Mouse (Mus musculus) MEL (cell line): Measurements from ENCODE around the gene Wnt10a. TPM values are rescaled to one million over a fixed set of nuclear protein-coding genes. Genes with fewer than 3 reads are reported as not detected.

Source experiments
- DNase-seq: peaks from one replicate; pipeline ENCODE4 v3.0.0; 2011; ENCODE audit warnings: low read depth, low spot score
- H3K27ac ChIP-seq: 2 replicates; pipeline ENCODE4 v1.5.1; 2012; ENCODE audit warnings: low read depth, mild to moderate bottlenecking, control low read depth, low read length, moderate library complexity; ENCODE audit not compliant: control insufficient read depth
- H3K27me3 ChIP-seq, 2 experiments: fragments of 150-350 bp in 1 of 2; sonication (generic) in 1 of 2; 2 replicates each; pipeline ENCODE4 v1.6.1; 2012; ENCODE audit warnings: low read length in 2 of 2, mild to moderate bottlenecking in 2 of 2, improper control_type of control experiment in 1 of 2, moderate library complexity in 1 of 2; ENCODE audit not compliant: insufficient read depth in 2 of 2, control insufficient read depth in 1 of 2
- H3K36me3 ChIP-seq, 2 experiments: 2 replicates each; pipeline ENCODE4 v1.6.1; 2012 to 2014; ENCODE audit warnings: low read length in 2 of 2, improper control_type of control experiment in 1 of 2, inconsistent platforms in 1 of 2, mild to moderate bottlenecking in 1 of 2; ENCODE audit not compliant: insufficient read depth in 2 of 2, control insufficient read depth in 1 of 2
- H3K4me1 ChIP-seq, 2 experiments: fragments of 150-350 bp in 1 of 2; sonication (generic) in 1 of 2; 2 replicates each; pipeline ENCODE4 v1.6.1; 2012; ENCODE audit warnings: low read length in 2 of 2, improper control_type of control experiment in 1 of 2, mild to moderate bottlenecking in 1 of 2; ENCODE audit not compliant: insufficient read depth in 2 of 2, control insufficient read depth in 1 of 2
- H3K4me3 ChIP-seq, 2 experiments: fragments of 150-350 bp in 1 of 2; sonication (generic) in 1 of 2; 2 replicates each; pipeline ENCODE4 v1.5.1; 2012; ENCODE audit warnings: low read depth in 2 of 2, low read length in 2 of 2, mild to moderate bottlenecking in 2 of 2, moderate library complexity in 2 of 2, control low read depth in 1 of 2, improper control_type of control experiment in 1 of 2; ENCODE audit not compliant: control insufficient read depth in 1 of 2, insufficient read depth in 1 of 2
- H3K79me2 ChIP-seq: 2 replicates; pipeline ENCODE4 v1.6.1; 2012; ENCODE audit warnings: mild to moderate bottlenecking, low read length, moderate library complexity; ENCODE audit not compliant: control insufficient read depth, poor library complexity, insufficient read depth
- H3K9ac ChIP-seq: 2 replicates; pipeline ENCODE4 v1.6.1; 2012; ENCODE audit warnings: low read depth, mild to moderate bottlenecking, control low read depth, low read length, moderate library complexity; ENCODE audit not compliant: control insufficient read depth, poor library complexity, severe bottlenecking
- H3K9me3 ChIP-seq: fragments of 150-350 bp; sonication (generic); replicated peaks from 2 replicates; pipeline ENCODE4 v1.6.1; 2012; ENCODE audit warnings: mild to moderate bottlenecking, low read length, improper control_type of control experiment, moderate library complexity; ENCODE audit not compliant: insufficient read depth
- CHD1 ChIP-seq: IDR thresholded peaks from 2 replicates; pipeline ENCODE4 v1.6.1; 2012; ENCODE audit warnings: low read depth, mild to moderate bottlenecking, inconsistent platforms, low read length, improper control_type of control experiment
- CHD2 ChIP-seq: IDR thresholded peaks from 2 replicates; pipeline ENCODE4 v1.6.1; 2011; ENCODE audit warnings: low read length, improper control_type of control experiment
- E2F4 ChIP-seq: IDR thresholded peaks from 2 replicates; pipeline ENCODE4 v1.6.1; 2011; ENCODE audit warnings: low read depth, low read length, improper control_type of control experiment, borderline replicate concordance
- ELF1 ChIP-seq: IDR thresholded peaks from 2 replicates; pipeline ENCODE4 v1.6.1; 2014; ENCODE audit warnings: low read depth, mild to moderate bottlenecking, inconsistent platforms, low read length, improper control_type of control experiment, moderate library complexity
- EP300 ChIP-seq, 2 experiments: IDR thresholded peaks; 2 replicates each; pipeline ENCODE4 v1.6.1; 2011; ENCODE audit warnings: improper control_type of control experiment in 2 of 2, low read length in 2 of 2, low read depth in 1 of 2, mild to moderate bottlenecking in 1 of 2
- ETS1 ChIP-seq: IDR thresholded peaks from 2 replicates; pipeline ENCODE4 v1.6.1; 2012; ENCODE audit warnings: low read depth, mild to moderate bottlenecking, inconsistent platforms, low read length, improper control_type of control experiment, moderate library complexity
- GABPA ChIP-seq: IDR thresholded peaks from 2 replicates; pipeline ENCODE4 v1.6.1; 2012; ENCODE audit warnings: low read depth, mild to moderate bottlenecking, inconsistent platforms, low read length, improper control_type of control experiment, moderate library complexity
- GATA1 ChIP-seq: IDR thresholded peaks from 2 replicates; pipeline ENCODE4 v1.6.1; 2011; ENCODE audit warnings: low read depth, low read length, improper control_type of control experiment
- HCFC1 ChIP-seq: IDR thresholded peaks from 2 replicates; pipeline ENCODE4 v1.6.1; 2012; ENCODE audit warnings: low read depth, mild to moderate bottlenecking, inconsistent platforms, low read length, improper control_type of control experiment, moderate library complexity
- KAT2A ChIP-seq: conservative IDR thresholded peaks from 2 replicates; pipeline ENCODE4 v1.6.1; 2012; ENCODE audit warnings: low read depth, low read length, improper control_type of control experiment, inconsistent platforms
- MAX ChIP-seq: IDR thresholded peaks from 2 replicates; pipeline ENCODE4 v1.6.1; 2011; ENCODE audit warnings: low read length, improper control_type of control experiment
- MYB ChIP-seq: IDR thresholded peaks from 2 replicates; pipeline ENCODE4 v1.6.1; 2011; ENCODE audit warnings: mild to moderate bottlenecking, low read depth, low read length, improper control_type of control experiment
- MYC ChIP-seq: IDR thresholded peaks from 2 replicates; pipeline ENCODE4 v1.6.1; 2011; ENCODE audit warnings: low read depth, mild to moderate bottlenecking, low read length, improper control_type of control experiment, moderate library complexity
- NRF1 ChIP-seq: IDR thresholded peaks from 2 replicates; pipeline ENCODE4 v1.6.1; 2014; ENCODE audit warnings: low read depth, mild to moderate bottlenecking, inconsistent platforms, low read length, improper control_type of control experiment, moderate library complexity; ENCODE audit not compliant: poor library complexity, insufficient read depth, severe bottlenecking
- POLR2A ChIP-seq, 2 experiments: IDR thresholded peaks; 2 replicates each; pipeline ENCODE4 v1.6.1; 2011 to 2012; ENCODE audit warnings: low read length in 2 of 2, mild to moderate bottlenecking in 2 of 2, control low read depth in 1 of 2, improper control_type of control experiment in 1 of 2, low read depth in 1 of 2, moderate library complexity in 1 of 2; ENCODE audit not compliant: control insufficient read depth in 1 of 2, insufficient read depth in 1 of 2, poor library complexity in 1 of 2
- POLR2AphosphoS5 ChIP-seq: IDR thresholded peaks from 2 replicates; pipeline ENCODE4 v1.6.1; 2012; ENCODE audit warnings: low read depth, borderline replicate concordance, mild to moderate bottlenecking, inconsistent platforms, low read length, moderate library complexity, mixed read lengths
- TBP ChIP-seq: IDR thresholded peaks from 2 replicates; pipeline ENCODE4 v1.8.0; 2011; ENCODE audit warnings: low read depth, low read length, improper control_type of control experiment
- TCF12 ChIP-seq: IDR thresholded peaks from 2 replicates; pipeline ENCODE4 v1.6.1; 2014; ENCODE audit warnings: low read depth, mild to moderate bottlenecking, inconsistent platforms, low read length, improper control_type of control experiment, moderate library complexity
- UBTF ChIP-seq: IDR thresholded peaks from 2 replicates; pipeline ENCODE4 v1.6.1; 2012; ENCODE audit warnings: low read depth, mild to moderate bottlenecking, inconsistent platforms, low read length, improper control_type of control experiment, moderate library complexity, borderline replicate concordance; ENCODE audit not compliant: insufficient read depth
- USF2 ChIP-seq, 2 experiments: IDR thresholded peaks; 2 replicates each; pipeline ENCODE4 v1.6.1; 2011 to 2012; ENCODE audit warnings: improper control_type of control experiment in 2 of 2, low read length in 2 of 2, borderline replicate concordance in 1 of 2, inconsistent platforms in 1 of 2, low read depth in 1 of 2, mild to moderate bottlenecking in 1 of 2; ENCODE audit not compliant: insufficient read depth in 1 of 2
- ZC3H11A ChIP-seq: IDR thresholded peaks from 2 replicates; pipeline ENCODE4 v1.6.1; 2012; ENCODE audit warnings: low read depth, mild to moderate bottlenecking, inconsistent platforms, low read length, improper control_type of control experiment
- ZKSCAN1 ChIP-seq: IDR thresholded peaks from 2 replicates; pipeline ENCODE4 v1.6.1; 2012; ENCODE audit warnings: low read depth, mild to moderate bottlenecking, inconsistent platforms, low read length, improper control_type of control experiment, moderate library complexity
- ZNF384 ChIP-seq: IDR thresholded peaks from 2 replicates; pipeline ENCODE4 v1.6.1; 2012; ENCODE audit warnings: low read depth, mild to moderate bottlenecking, inconsistent platforms, low read length, improper control_type of control experiment
- polyA plus RNA-seq, 2 experiments: library from polyadenylated mRNA; stranded (reverse) in 1 of 2; unstranded in 1 of 2; fragments of >175 nt in 1 of 2; fragments of >200 nt in 1 of 2; gene quantifications; 2 replicates each; pipeline versions ENCODE4 v1.2.1 to v1.2.4; 2012; ENCODE audit warnings: low replicate concordance in 2 of 2, low read depth in 1 of 2; ENCODE audit not compliant: insufficient read length in 2 of 2, insufficient read depth in 1 of 2, missing spikeins in 1 of 2
- total RNA-seq: library from RNA; depleted of rRNA; stranded (reverse); fragments of 300-350 nt; gene quantifications from 2 replicates; pipeline ENCODE4 v1.2.3, GENCODE M21; 2012

Wnt10a gene
- total and polyA plus RNA-seq, 3 experiments, result not detected

GRCm38 (mm10) chr1:74763081-74763480 lies 28.2 kb upstream of the Wnt10a start (continued):
- peak; percentile 62; the same call in 1 of the 2 replicates for TF ChIP-seq ZKSCAN1
- TF ChIP-seq MAX, result no peak
- TF ChIP-seq HCFC1, result no peak
- no peak for TF ChIP-seq USF2 (IDR thresholded peaks at IDR 0.05; ENCODE audit: borderline replicate concordance in 1 of 2, insufficient read depth in 1 of 2, low read depth in 1 of 2, low read length in 2 of 2)
- TF ChIP-seq GABPA, result no peak
- no peak for TF ChIP-seq CHD1
- no peak for TF ChIP-seq CHD2
- TF ChIP-seq ELF1, result no peak
- TF ChIP-seq POLR2A (IDR thresholded peaks at IDR 0.05; ENCODE audit: control insufficient read depth in 1 of 2, insufficient read depth in 1 of 2, low read depth in 1 of 2, low read length in 2 of 2, poor library complexity in 1 of 2), result no peak
- TF ChIP-seq MYC, result 0 out of 2 replicates have a peak, but pooled peaks have one; percentile 28
- TF ChIP-seq EP300 (IDR thresholded peaks at IDR 0.05; ENCODE audit: low read depth in 1 of 2, low read length in 2 of 2), result no peak
- peak; percentile 99 for TF ChIP-seq ZNF384
- TF ChIP-seq E2F4, result no peak
- no peak for TF ChIP-seq TBP
- TF ChIP-seq GATA1, result no peak; the same call in 1 of the 2 replicates
- TF ChIP-seq KAT2A, result no peak
- TF ChIP-seq ETS1, result no peak
- TF ChIP-seq ZC3H11A, result peak; percentile 35
- no peak for TF ChIP-seq UBTF
- no peak for TF ChIP-seq POLR2AphosphoS5
- no peak for TF ChIP-seq TCF12
- TF ChIP-seq MYB, result no peak

DNA sequence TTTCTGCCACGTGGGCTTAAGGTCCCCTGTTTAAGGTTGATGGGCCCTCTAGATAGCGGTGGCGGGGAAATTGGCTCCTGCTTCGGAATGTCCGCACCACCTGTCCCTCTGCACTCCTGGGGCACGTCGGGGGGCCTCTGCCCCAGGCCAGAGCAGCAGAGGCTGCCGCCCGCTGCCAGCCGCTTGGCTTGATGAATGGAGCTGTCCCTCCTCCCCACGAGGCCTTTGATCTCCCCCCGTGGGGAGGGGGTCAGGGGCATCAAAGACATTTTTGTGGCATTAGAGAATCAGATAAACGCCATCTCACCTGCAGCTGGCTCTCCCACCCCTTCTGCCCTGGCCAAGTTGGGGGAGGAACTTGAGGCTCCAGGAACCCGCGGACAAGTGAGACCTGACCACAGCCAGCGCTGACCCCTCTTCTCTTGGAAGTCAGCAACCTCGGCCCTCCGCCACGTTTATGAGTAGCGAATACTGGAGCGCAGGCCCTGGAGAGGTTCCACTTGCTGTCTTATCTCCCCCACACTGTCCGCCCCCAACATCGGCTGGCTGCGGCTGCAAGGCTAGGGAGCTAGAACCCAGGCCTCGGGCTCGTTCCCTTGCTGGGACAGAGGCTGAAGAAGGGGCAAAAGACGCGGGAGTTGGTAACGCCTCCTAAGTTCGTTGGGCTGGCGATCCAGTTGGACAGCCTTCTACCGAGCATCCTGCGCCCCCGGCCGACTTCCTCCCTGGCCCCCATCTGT lies 20.4 kb upstream of the Wnt10a start:
- H3K9ac ChIP-seq, result no peak overlapping the region
- TF ChIP-seq ZC3H11A, result no peak
- no peak for TF ChIP-seq MAX
- TF ChIP-seq NRF1, result no peak
- H3K4me1 ChIP-seq, result peaks cover 0 to 13% of the 10 kb centered on the region in 2 experiments; a peak in 1 of 4 replicates
- H3K4me3 ChIP-seq, result no peak overlapping the region
- no peaks in the 10 kb centered on the region for H3K36me3 ChIP-seq
- H3K27me3 ChIP-seq, result no peaks in the 10 kb centered on the region
- no peak for DNase-seq
- no peak overlapping the region for H3K27ac ChIP-seq
- H3K9me3 ChIP-seq, result no peaks in the 10 kb centered on the region
- H3K79me2 ChIP-seq, result no peaks in the 10 kb centered on the region
